Mouse (Mus musculus) erythroid progenitor cell, adult 5-6 weeks (primary cell): ENCODE measurements around the gene A2ml1. TPM values are rescaled to one million over a fixed set of nuclear protein-coding genes. Genes with fewer than 3 reads are reported as not detected.

Experiments used
- total RNA-seq, 2 experiments: library from RNA; stranded (forward) in 1 of 2; stranded (reverse) in 1 of 2; fragments of 150-400 nt in 1 of 2; fragments of 186-747, 209-891 nt in 1 of 2; gene quantifications; 2 replicates each; pipeline versions ENCODE4 v1.2.3 to v1.2.4; 2015 to 2017; ENCODE audit warnings: low replicate concordance in 2 of 2

A2ml1 gene
- total RNA-seq, 2 experiments from 2014 or later, result not detected

Other genes starting within 250 kb of the A2ml1 start
- 0.84 and 2.9 TPM in 2 replicates for gene Tulp3, start 225.8 kb downstream of the A2ml1 start, total RNA-seq (2015; ENCODE audit: low replicate concordance)
- 2.3 and 3.0 TPM in 2 replicates for gene Tulp3, start 225.8 kb downstream of the A2ml1 start, total RNA-seq (2017; ENCODE audit: low replicate concordance)
- gene Rhno1, start 218.7 kb downstream of the A2ml1 start, total RNA-seq (2015; ENCODE audit: low replicate concordance), result 141 and 176 TPM in 2 replicates
- 147 and 174 TPM in 2 replicates for gene Rhno1, start 218.7 kb downstream of the A2ml1 start, total RNA-seq (2017; ENCODE audit: low replicate concordance)
- 131 and 194 TPM in 2 replicates for gene Foxm1, start 218.6 kb downstream of the A2ml1 start, total RNA-seq (2015; ENCODE audit: low replicate concordance)
- 90.5 and 96.5 TPM in 2 replicates for gene Foxm1, start 218.6 kb downstream of the A2ml1 start, total RNA-seq (2017; ENCODE audit: low replicate concordance)
- gene Tex52, start 206.2 kb downstream of the A2ml1 start, total RNA-seq (2015; ENCODE audit: low replicate concordance), result not detected in 2 replicates
- 1.9 and 6.4 TPM in 2 replicates for gene Tex52, start 206.2 kb downstream of the A2ml1 start, total RNA-seq (2017; ENCODE audit: low replicate concordance)
- not detected in 2 replicates for gene Gm44596, start 206.1 kb downstream of the A2ml1 start, total RNA-seq (2015; ENCODE audit: low replicate concordance)
- not detected in 2 replicates for gene Gm44596, start 206.1 kb downstream of the A2ml1 start, total RNA-seq (2017; ENCODE audit: low replicate concordance)
- not detected in 2 replicates for gene Nrip2, start 182.3 kb downstream of the A2ml1 start, total RNA-seq (2015; ENCODE audit: low replicate concordance)
- gene Nrip2, start 182.3 kb downstream of the A2ml1 start, total RNA-seq (2017; ENCODE audit: low replicate concordance), result not detected in 2 replicates
- gene Itfg2, start 156.7 kb downstream of the A2ml1 start, total RNA-seq (2015; ENCODE audit: low replicate concordance), result 3.6 and 37.3 TPM in 2 replicates
- gene Itfg2, start 156.7 kb downstream of the A2ml1 start, total RNA-seq (2017; ENCODE audit: low replicate concordance), result 5.9 and 19.5 TPM in 2 replicates
- gene Fkbp4, start 142.9 kb downstream of the A2ml1 start, total RNA-seq (2015; ENCODE audit: low replicate concordance), result 18.0 and 23.5 TPM in 2 replicates
- gene Fkbp4, start 142.9 kb downstream of the A2ml1 start, total RNA-seq (2017; ENCODE audit: low replicate concordance), result 40.8 and 44.4 TPM in 2 replicates
- not detected in 2 replicates for gene Pzp, start 54.9 kb downstream of the A2ml1 start, total RNA-seq (2015; ENCODE audit: low replicate concordance)
- gene Pzp, start 54.9 kb downstream of the A2ml1 start, total RNA-seq (2017; ENCODE audit: low replicate concordance), result not detected in 2 replicates
- gene Klrb1a, start 41.9 kb upstream of the A2ml1 start, total RNA-seq (2015; ENCODE audit: low replicate concordance), result not detected in 2 replicates
- gene Klrb1a, start 41.9 kb upstream of the A2ml1 start, total RNA-seq (2017; ENCODE audit: low replicate concordance), result not detected in 2 replicates
- not detected in 2 replicates for gene Clec2h, start 80.8 kb upstream of the A2ml1 start, total RNA-seq (2015; ENCODE audit: low replicate concordance)
- gene Clec2h, start 80.8 kb upstream of the A2ml1 start, total RNA-seq (2017; ENCODE audit: low replicate concordance), result not detected in 2 replicates
- not detected in 2 replicates for gene Klrb1, start 141.5 kb upstream of the A2ml1 start, total RNA-seq (2015; ENCODE audit: low replicate concordance)
- not detected in 2 replicates for gene Klrb1, start 141.5 kb upstream of the A2ml1 start, total RNA-seq (2017; ENCODE audit: low replicate concordance)
- gene Klrb1c, start 207.6 kb upstream of the A2ml1 start, total RNA-seq (2015; ENCODE audit: low replicate concordance), result 10.5 TPM in 1 of 2 replicates, not detected in the other
- 1.3 and 1.5 TPM in 2 replicates for gene Klrb1c, start 207.6 kb upstream of the A2ml1 start, total RNA-seq (2017; ENCODE audit: low replicate concordance)
- not detected in 2 replicates for gene Gm44511, start 244.7 kb upstream of the A2ml1 start, total RNA-seq (2015; ENCODE audit: low replicate concordance)
- gene Gm44511, start 244.7 kb upstream of the A2ml1 start, total RNA-seq (2017; ENCODE audit: low replicate concordance), result not detected in 2 replicates
- gene Klrb1b, start 244.7 kb upstream of the A2ml1 start, total RNA-seq (2015; ENCODE audit: low replicate concordance), result 2.9 TPM in 1 of 2 replicates, not detected in the other
- gene Klrb1b, start 244.7 kb upstream of the A2ml1 start, total RNA-seq (2017; ENCODE audit: low replicate concordance), result not detected in 2 replicates